Mouse (Mus musculus) liver, embryonic 12.5 days (tissue): ENCODE results near the gene Ctsz. TPM values are rescaled to one million over a fixed set of nuclear protein-coding genes. Genes with fewer than 3 reads are reported as not detected.

Experiments
- ATAC-seq: fragments of 200-750 bp; cut with Nextera tagmentation; 2 replicates; pipeline ENCODE4 v1.8.0; 2017; ENCODE audit warnings: moderate number of reproducible peaks, mild to moderate bottlenecking, moderate library complexity
- H3K27ac ChIP-seq: fragments of 300-500 bp; sonication (generic); 2 replicates; pipeline ENCODE4 v1.5.1; 2016; ENCODE audit warnings: mild to moderate bottlenecking
- H3K27me3 ChIP-seq: fragments of 300-500 bp; sonication (generic); replicated peaks from 2 replicates; pipeline ENCODE4 v1.6.1; 2016; ENCODE audit warnings: mild to moderate bottlenecking, moderate library complexity
- H3K36me3 ChIP-seq: fragments of 300-500 bp; sonication (generic); 2 replicates; pipeline ENCODE4 v1.6.1; 2016; ENCODE audit warnings: mild to moderate bottlenecking, moderate library complexity
- H3K4me1 ChIP-seq: fragments of 300-500 bp; sonication (generic); 2 replicates; pipeline ENCODE4 v1.6.1; 2016
- H3K4me2 ChIP-seq: fragments of 300-500 bp; sonication (generic); 2 replicates; pipeline ENCODE4 v1.6.1; 2016; ENCODE audit warnings: mild to moderate bottlenecking, moderate library complexity
- H3K4me3 ChIP-seq: fragments of 300-500 bp; sonication (generic); 2 replicates; pipeline ENCODE4 v1.5.1; 2016; ENCODE audit warnings: mild to moderate bottlenecking, moderate library complexity
- H3K9ac ChIP-seq: fragments of 300-500 bp; sonication (generic); 2 replicates; pipeline ENCODE4 v1.6.1; 2016; ENCODE audit warnings: mild to moderate bottlenecking, moderate library complexity
- H3K9me3 ChIP-seq: fragments of 300-500 bp; sonication (generic); replicated peaks from 2 replicates; pipeline ENCODE4 v1.6.1; 2016; ENCODE audit warnings: mild to moderate bottlenecking, moderate library complexity
- WGBS: fragments of 180-500 bp; shearing (Covaris S2); methylation state at CpG from one replicate; pipeline ENCODE4 v1.1.7; 2016; ENCODE audit not compliant: insufficient replicate concordance; 5-methylcytosine and 5-hydroxymethylcytosine counted together
- polyA plus RNA-seq: library from polyadenylated mRNA; unstranded; fragments of >200 nt; fragmentation: Nextera tagmentation; extraction: Ambion mirVana; gene quantifications from 2 replicates; pipeline ENCODE4 v1.2.1, GENCODE M21; 2016

Gene Ctsz
- polyA plus RNA-seq, 1 experiment from 2014 or later = 111 TPM

DNA sequence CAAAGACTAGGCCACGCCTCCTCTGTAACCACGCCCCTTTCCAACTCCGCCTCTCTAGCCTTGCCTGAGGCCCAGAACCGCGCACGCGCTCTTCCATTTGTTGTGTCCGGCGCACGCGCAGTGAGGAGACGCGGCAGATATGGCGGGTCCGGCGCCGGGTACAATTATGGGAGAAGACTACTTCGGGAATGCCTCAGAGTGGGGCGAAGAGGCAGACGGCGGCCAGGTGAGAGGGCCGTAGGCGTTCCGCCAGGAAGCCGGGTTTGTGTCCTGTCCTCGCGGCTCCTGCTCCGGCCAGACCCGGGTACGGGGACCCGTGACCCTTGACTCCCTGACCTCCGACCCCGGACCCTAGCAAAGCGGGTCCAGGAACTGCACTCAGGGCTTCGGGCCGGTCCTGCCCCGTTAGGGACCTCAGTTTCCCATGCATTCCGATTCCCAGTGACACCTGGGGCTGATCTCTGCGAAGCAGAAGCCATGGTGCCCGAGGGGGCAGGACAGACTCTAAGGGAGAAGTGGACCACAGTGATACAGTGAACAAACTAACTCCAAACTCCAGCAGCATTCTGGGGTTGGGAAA, 23.0 kb downstream of the Ctsz start, which contains the start of gene Nelfcd:
TSS of gene Nelfcd (plus strand) at position 74 of the 580 bp plus-strand sequence.
- ATAC-seq = peak; percentile 95

DNA sequence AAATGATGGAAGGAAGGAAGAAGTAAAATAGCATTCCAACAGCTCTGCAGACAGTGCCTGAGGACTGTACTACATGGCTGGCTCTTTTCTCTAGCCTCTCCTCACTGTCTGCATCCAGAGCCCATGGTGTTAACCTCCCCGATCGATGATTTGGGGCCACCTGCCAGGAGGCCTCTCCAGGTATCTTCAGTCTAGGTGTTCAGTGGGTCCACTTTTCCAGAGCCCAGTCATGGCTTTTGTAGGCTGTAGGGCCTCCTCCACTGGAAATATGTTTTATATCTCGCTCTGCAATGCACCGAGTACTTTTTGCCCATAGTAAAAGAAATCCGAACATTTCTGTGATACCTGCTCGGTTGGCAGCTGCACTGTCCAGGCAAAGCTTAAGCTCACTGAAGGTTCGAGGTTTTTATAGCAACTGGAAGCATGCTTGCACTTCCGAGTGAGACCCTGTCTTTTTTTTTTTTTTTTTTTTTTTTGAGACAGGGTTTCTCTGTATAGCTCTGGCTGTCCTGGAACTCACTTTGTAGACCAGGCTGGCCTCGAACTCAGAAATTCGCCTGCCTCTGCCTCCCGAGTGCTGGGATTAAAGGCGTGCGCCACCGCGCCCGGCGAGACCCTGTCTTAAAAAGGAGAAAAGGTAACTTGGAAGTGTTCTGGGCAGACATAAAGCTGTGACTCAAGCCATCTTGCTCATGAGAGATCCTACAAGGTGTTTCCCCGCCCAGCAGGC, 23.7 kb downstream of the Ctsz start:
- Histone ChIP-seq H3K9me3 (no peaks in the 10 kb centered on the region), H3K27me3 (0 out of 2 replicates have a peak, but pooled peaks cover 6% of the 10 kb centered on the region), H3K36me3 (peaks cover 24% of the 10 kb centered on the region), H3K27ac (no peak overlapping the region), H3K9ac (peak overlapping the region; percentile 97; the same call in 1 of the 2 replicates), H3K4me1 (peaks cover 39% of the 10 kb centered on the region), H3K4me2 (peak overlapping the region; percentile 87), H3K4me3 (peak overlapping the region; percentile 97)
- no peak for ATAC-seq
- 34% methylated on average over 18 of the region's 18 CpGs for WGBS

More for the DNA sequence above, 23.0 kb downstream of the Ctsz start, which contains the start of gene Nelfcd:
- Histone ChIP-seq H3K4me2 (peak within 1 kb of the TSS; percentile 87), H3K4me3 (peak within 1 kb of the TSS; percentile 97), H3K4me1 (peaks cover 32% of the 10 kb centered on the region), H3K9ac (peak within 1 kb of the TSS; percentile 97), H3K27me3 (0 out of 2 replicates have a peak, but pooled peaks cover 6% of the 10 kb centered on the region), H3K9me3 (no peaks in the 10 kb centered on the region), H3K36me3 (peaks cover 30% of the 10 kb centered on the region), H3K27ac (peak within 1 kb of the TSS; percentile 80)
- WGBS = 2% methylated on average over 40 of the region's 40 CpGs

DNA sequence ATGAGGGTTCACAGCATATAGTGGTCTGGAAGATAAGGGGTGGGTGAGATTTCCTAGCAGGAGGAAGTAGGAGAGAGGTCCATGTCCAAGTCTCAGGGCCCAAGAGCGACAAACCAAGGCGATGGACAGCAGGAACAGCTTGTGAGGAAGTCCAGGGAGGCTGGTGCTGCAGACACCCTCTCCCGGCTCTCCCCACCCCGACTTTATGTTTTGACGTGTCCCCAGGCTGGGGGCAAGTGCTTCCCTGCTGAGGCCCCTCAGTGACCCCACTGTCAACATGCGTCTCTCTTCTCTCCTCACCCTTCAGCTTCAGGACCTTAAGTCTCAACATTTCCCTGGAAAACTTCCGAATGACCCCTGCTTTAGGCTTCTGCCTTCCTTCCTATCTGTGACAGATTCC, 25.7 kb downstream of the Ctsz start:
- Histone ChIP-seq H3K4me3 (no peak overlapping the region), H3K9me3 (no peaks in the 10 kb centered on the region), H3K4me1 (peaks cover 45% of the 10 kb centered on the region), H3K9ac (no peak overlapping the region), H3K27ac (no peak overlapping the region), H3K36me3 (peaks cover 6% of the 10 kb centered on the region), H3K4me2 (no peak overlapping the region), H3K27me3 (peaks cover 10% of the 10 kb centered on the region; the same call in 1 of the 2 replicates)
- no peak for ATAC-seq
- 70% methylated on average over 7 of the region's 7 CpGs for WGBS

DNA sequence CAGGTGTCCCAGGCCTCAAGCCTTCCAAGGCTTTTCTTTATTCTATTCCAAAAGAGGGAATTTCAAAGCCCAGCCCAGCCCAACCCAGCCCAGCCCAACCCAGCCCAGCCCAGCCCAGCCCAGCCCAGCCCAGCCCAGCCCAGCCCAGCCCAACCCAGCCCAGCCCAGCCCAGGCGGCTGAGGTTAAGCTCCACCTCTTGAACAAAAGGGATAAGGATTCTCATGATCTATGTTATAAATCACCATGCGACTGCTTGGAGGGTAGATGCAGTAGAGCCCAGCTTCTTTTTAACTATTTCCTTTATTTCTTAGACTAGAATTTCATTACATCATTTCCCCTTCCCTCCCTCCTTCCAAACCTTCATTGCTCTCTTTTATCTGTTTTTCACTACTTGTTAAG, 28.6 kb downstream of the Ctsz start:
- Histone ChIP-seq H3K27ac (no peak overlapping the region), H3K4me1 (peaks cover 22% of the 10 kb centered on the region), H3K4me2 (peak overlapping the region; percentile 10; the same call in 1 of the 2 replicates), H3K4me3 (no peak overlapping the region), H3K9ac (no peak overlapping the region), H3K36me3 (no peaks in the 10 kb centered on the region), H3K9me3 (no peaks in the 10 kb centered on the region), H3K27me3 (peaks cover 19% of the 10 kb centered on the region)
- whole genome bisulfite sequencing = 27% methylated on average over 2 of the region's 2 CpGs
- ATAC-seq = peak; percentile 78

DNA sequence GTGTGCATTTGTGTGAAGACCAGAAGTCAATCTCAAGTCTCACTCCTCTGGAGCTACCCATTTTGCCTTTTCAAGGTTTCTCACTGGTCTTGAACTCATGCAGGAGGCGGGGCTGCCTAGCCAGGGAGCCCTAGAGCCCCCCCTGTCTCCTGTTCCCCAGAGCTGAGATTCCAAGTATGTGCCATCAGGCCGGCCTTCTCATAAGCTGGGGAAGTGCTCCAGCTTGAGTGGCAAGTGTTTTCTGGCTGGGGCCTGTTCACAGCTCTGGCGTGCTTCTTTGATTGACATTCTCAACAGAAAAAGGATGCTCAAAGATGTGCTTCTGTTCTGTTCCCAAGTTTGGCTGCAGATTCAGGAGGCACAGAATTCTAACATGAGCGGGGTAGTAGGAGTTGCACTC, 38.4 kb downstream of the Ctsz start:
- Histone ChIP-seq H3K9ac (no peak overlapping the region), H3K4me2 (no peak overlapping the region), H3K27ac (no peak overlapping the region), H3K4me3 (no peak overlapping the region), H3K9me3 (no peaks in the 10 kb centered on the region), H3K36me3 (no peaks in the 10 kb centered on the region), H3K4me1 (no peaks in the 10 kb centered on the region), H3K27me3 (peaks cover 5% of the 10 kb centered on the region; the same call in 1 of the 2 replicates)
- WGBS = 62% methylated on average over 4 of the region's 4 CpGs
- no peak for ATAC-seq

DNA sequence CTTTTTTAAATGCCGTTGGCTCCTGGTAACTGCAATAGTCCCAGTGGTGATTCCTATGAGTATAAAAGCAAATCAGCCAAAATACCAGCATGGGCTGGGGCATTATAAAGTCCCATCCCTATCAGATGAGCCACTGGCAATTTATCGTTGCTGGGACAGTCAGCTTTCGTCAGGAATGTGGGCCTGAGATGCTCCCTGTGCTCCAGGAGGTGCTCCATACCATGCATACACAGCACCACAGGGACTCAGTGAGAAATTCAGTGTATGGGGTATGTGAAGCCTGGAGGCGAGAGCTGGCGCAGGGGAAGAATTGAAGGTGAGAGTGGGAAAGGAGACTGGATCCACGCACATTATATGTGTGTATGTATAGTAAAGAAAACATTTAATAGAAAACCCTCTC, 41.0 kb downstream of the Ctsz start:
- Histone ChIP-seq H3K9me3 (no peaks in the 10 kb centered on the region), H3K9ac (no peak overlapping the region), H3K4me3 (no peak overlapping the region), H3K27ac (no peak overlapping the region), H3K4me1 (no peaks in the 10 kb centered on the region), H3K36me3 (no peaks in the 10 kb centered on the region), H3K4me2 (no peak overlapping the region), H3K27me3 (peaks cover 5% of the 10 kb centered on the region; the same call in 1 of the 2 replicates)
- ATAC-seq = no peak
- WGBS = 70% methylated on average over 6 of the region's 6 CpGs

DNA sequence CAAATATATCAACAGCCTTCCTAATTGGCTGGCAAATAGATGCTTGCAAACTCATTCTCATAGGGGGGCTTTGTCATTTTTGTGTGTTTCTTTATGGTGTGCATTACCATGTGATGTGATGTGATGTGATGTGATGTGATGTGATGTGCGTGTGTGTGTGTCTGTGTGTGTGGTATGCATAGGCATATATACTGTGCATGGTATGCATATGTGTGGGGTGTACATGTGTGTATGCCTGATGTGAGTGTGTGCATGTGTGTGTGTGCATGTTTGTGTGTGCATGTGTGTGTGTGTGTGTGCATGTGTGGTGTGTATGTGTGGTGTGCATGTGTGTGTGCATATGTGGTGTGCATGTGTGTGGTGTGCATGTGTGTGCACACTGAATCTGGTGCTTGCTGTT, 41.8 kb downstream of the Ctsz start:
- Histone ChIP-seq H3K27me3 (peaks cover 5% of the 10 kb centered on the region; the same call in 1 of the 2 replicates), H3K4me3 (no peak overlapping the region), H3K4me2 (no peak overlapping the region), H3K4me1 (no peaks in the 10 kb centered on the region), H3K27ac (no peak overlapping the region), H3K9me3 (no peaks in the 10 kb centered on the region), H3K9ac (no peak overlapping the region), H3K36me3 (no peaks in the 10 kb centered on the region)
- ATAC-seq = no peak
- WGBS = 63% methylated on average over 1 of the region's 1 CpGs

DNA sequence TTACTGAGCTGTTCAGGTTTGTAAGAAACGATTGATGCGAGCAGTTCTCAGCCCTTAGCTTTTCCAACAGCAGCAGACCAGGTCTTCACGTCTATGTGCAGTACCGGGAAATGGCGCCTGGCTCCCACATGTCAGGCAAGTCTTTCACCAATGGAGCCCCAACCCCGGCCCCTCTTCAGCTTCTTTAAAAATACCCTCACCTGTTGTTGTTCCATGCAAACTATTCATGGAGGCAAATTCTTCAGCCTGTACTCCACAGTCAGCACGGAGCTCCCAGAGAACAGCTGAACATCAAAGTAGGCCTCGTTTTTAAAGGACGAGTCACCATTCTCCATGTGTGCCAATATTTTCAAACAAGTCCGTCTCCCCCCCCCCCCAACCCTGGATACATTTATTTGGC, 42.2 kb downstream of the Ctsz start:
- Histone ChIP-seq H3K4me1 (no peaks in the 10 kb centered on the region), H3K27me3 (peaks cover 5% of the 10 kb centered on the region; the same call in 1 of the 2 replicates), H3K9me3 (no peaks in the 10 kb centered on the region), H3K9ac (no peak overlapping the region), H3K27ac (no peak overlapping the region), H3K36me3 (no peaks in the 10 kb centered on the region), H3K4me2 (no peak overlapping the region), H3K4me3 (no peak overlapping the region)
- no peak for ATAC-seq
- WGBS = 73% methylated on average over 10 of the region's 10 CpGs

DNA sequence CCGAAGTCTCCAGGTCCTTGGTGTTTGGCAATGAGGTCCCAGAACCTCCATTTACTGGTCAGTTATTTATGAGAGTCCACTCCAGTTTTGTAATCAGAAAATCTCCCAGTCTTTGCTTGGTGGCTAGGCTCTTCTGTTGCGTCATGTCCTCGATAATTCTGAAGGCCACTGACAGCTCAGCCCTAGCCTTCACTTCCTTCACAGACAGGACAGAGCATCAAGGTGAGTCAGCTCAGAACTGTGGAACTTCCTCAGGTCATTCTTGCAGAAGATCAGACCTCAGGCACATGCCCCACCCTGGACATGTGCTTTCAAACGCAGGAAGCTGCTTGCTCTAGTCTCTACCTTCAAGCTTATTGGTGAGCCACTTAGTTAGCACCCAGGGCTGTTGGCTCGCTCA, 45.5 kb downstream of the Ctsz start:
- no peak for ATAC-seq
- H3K27ac ChIP-seq = no peak overlapping the region
- no peaks in the 10 kb centered on the region for H3K36me3 ChIP-seq
- 42% methylated on average over 5 of the region's 5 CpGs for WGBS
- H3K4me2 ChIP-seq = no peak overlapping the region
- no peaks in the 10 kb centered on the region for H3K9me3 ChIP-seq
- no peaks in the 10 kb centered on the region for H3K4me1 ChIP-seq
- H3K9ac ChIP-seq = no peak overlapping the region
- no peaks in the 10 kb centered on the region for H3K27me3 ChIP-seq
- no peak overlapping the region for H3K4me3 ChIP-seq

DNA sequence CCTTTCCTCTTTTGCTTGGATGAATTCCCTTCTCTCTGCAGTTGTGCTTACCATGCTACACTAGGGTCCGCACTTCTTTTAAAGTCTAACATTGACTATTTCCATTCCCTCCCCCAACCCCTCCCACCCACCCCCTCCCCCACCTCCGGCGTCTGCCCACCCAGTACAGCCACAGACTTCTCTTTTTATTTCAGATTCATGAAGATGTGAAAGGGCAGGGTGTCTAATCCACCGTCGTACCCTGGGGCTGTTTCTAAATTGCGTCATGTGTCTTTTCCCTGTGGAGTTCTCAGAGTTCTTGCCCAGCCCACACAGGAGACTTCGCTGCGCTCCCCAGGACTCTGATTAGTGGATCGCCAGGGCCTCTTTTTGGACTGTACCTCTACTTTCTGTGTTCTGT, 46.3 kb downstream of the Ctsz start:
- no peak overlapping the region for H3K9ac ChIP-seq

DNA sequence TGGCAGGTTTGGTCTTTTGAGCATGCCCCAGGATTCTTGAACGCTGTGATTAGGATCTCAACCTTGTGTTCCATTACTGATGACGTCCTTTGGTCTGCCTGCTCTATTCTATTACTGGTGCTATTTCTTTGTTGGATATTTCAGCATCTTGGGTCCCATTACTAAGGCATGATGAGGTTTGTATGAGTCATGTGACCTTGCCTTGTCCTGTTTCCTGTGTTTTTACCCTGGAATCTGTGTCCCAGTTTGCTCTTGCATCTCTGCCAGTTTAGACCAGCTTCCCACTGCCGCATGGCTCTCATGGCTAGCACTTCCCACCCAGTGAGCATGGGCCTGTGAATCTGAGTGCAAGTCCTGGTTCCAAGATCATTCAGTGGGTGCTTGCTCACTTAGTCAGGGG, 46.9 kb downstream of the Ctsz start:
- WGBS = 72% methylated on average over 3 of the region's 3 CpGs
- H3K4me3 ChIP-seq = no peak overlapping the region
- no peaks in the 10 kb centered on the region for H3K9me3 ChIP-seq
- H3K27me3 ChIP-seq = no peaks in the 10 kb centered on the region; the same call in 1 of the 2 replicates
- no peak overlapping the region for H3K9ac ChIP-seq
- H3K4me2 ChIP-seq = no peak overlapping the region
- H3K4me1 ChIP-seq = no peaks in the 10 kb centered on the region
- no peaks in the 10 kb centered on the region for H3K36me3 ChIP-seq
- no peak for ATAC-seq
- no peak overlapping the region for H3K27ac ChIP-seq

More for the DNA sequence above, 46.3 kb downstream of the Ctsz start:
- no peak overlapping the region for H3K4me3 ChIP-seq
- H3K27me3 ChIP-seq = no peaks in the 10 kb centered on the region
- WGBS = 60% methylated on average over 9 of the region's 9 CpGs
- no peaks in the 10 kb centered on the region for H3K36me3 ChIP-seq
- H3K4me1 ChIP-seq = no peaks in the 10 kb centered on the region
- no peaks in the 10 kb centered on the region for H3K9me3 ChIP-seq
- ATAC-seq = no peak
- no peak overlapping the region for H3K4me2 ChIP-seq
- no peak overlapping the region for H3K27ac ChIP-seq

DNA sequence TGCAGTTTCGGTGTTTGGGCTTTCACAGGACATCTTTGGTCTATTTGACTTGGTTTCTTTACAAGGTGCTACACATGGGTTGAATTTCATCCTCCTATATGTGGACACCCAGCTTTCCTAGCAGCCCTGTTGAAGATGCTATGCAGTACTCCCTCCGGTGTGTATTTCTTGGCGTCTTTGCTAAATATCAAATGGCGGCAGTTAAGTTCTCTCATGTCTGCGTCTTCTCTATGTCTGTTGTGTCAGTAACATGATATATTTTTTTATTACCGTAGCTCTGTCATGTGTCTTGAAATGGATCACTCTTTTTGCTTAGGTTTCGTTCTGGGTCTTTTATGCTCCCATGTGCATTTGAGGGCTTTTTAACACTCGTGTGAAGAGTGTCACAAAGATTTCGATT, 57.8 kb downstream of the Ctsz start:
- WGBS = 79% methylated on average over 9 of the region's 9 CpGs
- no peaks in the 10 kb centered on the region for H3K36me3 ChIP-seq
- H3K4me2 ChIP-seq = no peak overlapping the region
- no peaks in the 10 kb centered on the region for H3K27me3 ChIP-seq
- H3K4me3 ChIP-seq = no peak overlapping the region
- ATAC-seq = no peak
- no peaks in the 10 kb centered on the region for H3K9me3 ChIP-seq
- H3K27ac ChIP-seq = no peak overlapping the region
- no peak overlapping the region for H3K9ac ChIP-seq
- no peaks in the 10 kb centered on the region for H3K4me1 ChIP-seq
